Mouse (Mus musculus): Measurements from ENCODE around the gene Lrrc27.

DNA sequence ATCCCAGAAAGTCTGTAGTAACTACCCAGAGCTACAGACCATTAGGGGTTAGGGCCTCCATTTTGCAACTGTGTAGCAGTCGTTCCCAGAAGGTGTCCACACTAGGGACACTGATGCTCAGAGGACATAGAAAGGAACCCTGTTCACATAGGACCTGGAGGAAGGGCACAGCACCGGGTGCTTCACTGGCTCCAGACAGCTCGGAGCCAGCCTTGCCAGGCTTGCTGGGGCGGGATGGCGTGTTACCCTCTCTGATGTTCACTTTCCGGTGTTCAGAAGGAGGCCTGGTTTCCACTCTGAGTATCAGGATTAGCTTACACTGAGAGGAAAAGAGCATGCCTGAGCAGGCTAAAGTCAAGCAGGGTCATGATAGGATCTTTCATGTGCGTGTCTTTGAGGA is 3.2 kb downstream of the Lrrc27 start:
- TF ChIP-seq CTCF (IDR thresholded peaks at IDR 0.05; ENCODE audit: control insufficient read depth, insufficient read depth, insufficient replicate concordance, low read depth, low read length) (no peak), POLR2A (IDR thresholded peaks at IDR 0.05; ENCODE audit: control insufficient read depth, low read depth, low read length) (no peak)
